Mouse (Mus musculus) forebrain, embryonic 10.5 days (tissue): ENCODE results near the gene Hspb2. TPM values are rescaled to one million over a fixed set of nuclear protein-coding genes. Genes with fewer than 3 reads are reported as not detected.

Source experiments
- DNase-seq: peaks from one replicate; pipeline ENCODE4 v3.0.0-alpha.2; 2017; ENCODE audit warnings: low spot score; ENCODE audit errors: extremely low spot score
- H3K27ac ChIP-seq: fragments of 300-500 bp; sonication (generic); 2 replicates; pipeline ENCODE4 v1.5.1; 2016; ENCODE audit warnings: mild to moderate bottlenecking
- H3K27me3 ChIP-seq: fragments of 300-500 bp; sonication (generic); 2 replicates; pipeline ENCODE4 v1.6.1; 2016; ENCODE audit warnings: mild to moderate bottlenecking; ENCODE audit not compliant: poor library complexity, severe bottlenecking
- H3K36me3 ChIP-seq: fragments of 300-500 bp; sonication (generic); replicated peaks from 2 replicates; pipeline ENCODE4 v1.6.1; 2016; ENCODE audit warnings: mild to moderate bottlenecking, moderate library complexity
- H3K4me1 ChIP-seq: fragments of 300-500 bp; sonication (generic); 2 replicates; pipeline ENCODE4 v1.6.1; 2016
- H3K4me3 ChIP-seq: fragments of 300-500 bp; sonication (generic); 2 replicates; pipeline ENCODE4 v1.5.1; 2016; ENCODE audit warnings: mild to moderate bottlenecking, moderate library complexity
- H3K9me3 ChIP-seq: fragments of 300-500 bp; sonication (generic); 2 replicates; pipeline ENCODE4 v1.6.1; 2016; ENCODE audit warnings: mild to moderate bottlenecking, moderate library complexity
- WGBS: fragments of 180-500 bp; shearing (Covaris S2); methylation state at CpG from one replicate; pipeline ENCODE4 v1.1.7; 2016; 5-methylcytosine and 5-hydroxymethylcytosine counted together
- polyA plus RNA-seq: library from polyadenylated mRNA; unstranded; fragments of >200 nt; fragmentation: Nextera tagmentation; extraction: Ambion mirVana; gene quantifications from 2 replicates; pipeline ENCODE4 v1.2.1, GENCODE M21; 2016

Hspb2 gene
- polyA plus RNA-seq, 1 experiment from 2014 or later = 0.69 TPM

- peaks cover 16% of the 10 kb centered on the region for H3K36me3 ChIP-seq
- H3K4me1 ChIP-seq = peaks cover 23% of the 10 kb centered on the region
- WGBS = 5% methylated on average over 59 of the region's 59 CpGs
- H3K9me3 ChIP-seq = no peaks in the 10 kb centered on the region
- H3K27ac ChIP-seq = peak within 1 kb of the TSS; percentile 94
- no peaks in the 10 kb centered on the region for H3K27me3 ChIP-seq
- H3K4me3 ChIP-seq = peak within 1 kb of the TSS; percentile 73
- DNase-seq = peak; percentile 96
Observed at GRCm38 (mm10) chr9:50768107-50769002, 16.2 kb upstream of the Hspb2 start, which contains the start of gene Fdxacb1. TSS of gene Fdxacb1 (plus strand) at chr9:50768236.

- no peak for DNase-seq
- Histone ChIP-seq H3K27me3 (no peaks in the 10 kb centered on the region), H3K4me1 (peaks cover 23% of the 10 kb centered on the region), H3K36me3 (peaks cover 16% of the 10 kb centered on the region), H3K4me3 (peak overlapping the region; percentile 73), H3K9me3 (no peaks in the 10 kb centered on the region), H3K27ac (peak overlapping the region; percentile 94)
- 8% methylated on average over 17 of the region's 17 CpGs for WGBS
Observed at GRCm38 (mm10) chr9:50767531-50768106, 15.5 kb upstream of the Hspb2 start.

GRCm38 (mm10) chr9:50763331-50763730 lies 11.2 kb upstream of the Hspb2 start:
- WGBS = 79% methylated on average over 1 of the region's 1 CpGs
- peaks cover 11% of the 10 kb centered on the region for H3K4me1 ChIP-seq
- no peak for DNase-seq
- no peaks in the 10 kb centered on the region for H3K36me3 ChIP-seq
- H3K27ac ChIP-seq = no peak overlapping the region
- no peaks in the 10 kb centered on the region for H3K9me3 ChIP-seq
- no peak overlapping the region for H3K4me3 ChIP-seq
- H3K27me3 ChIP-seq = no peaks in the 10 kb centered on the region

- DNase-seq = no peak
- Histone ChIP-seq H3K4me3 (no peak overlapping the region), H3K9me3 (no peaks in the 10 kb centered on the region), H3K27ac (no peak overlapping the region), H3K27me3 (no peaks in the 10 kb centered on the region), H3K4me1 (peaks cover 2% of the 10 kb centered on the region; the same call in 1 of the 2 replicates), H3K36me3 (no peaks in the 10 kb centered on the region)
- 68% methylated on average over 6 of the region's 6 CpGs for WGBS
Observed at GRCm38 (mm10) chr9:50761520-50762243, 9.5 kb upstream of the Hspb2 start.

- H3K4me3 ChIP-seq = no peak overlapping the region
- no peaks in the 10 kb centered on the region for H3K36me3 ChIP-seq
- H3K4me1 ChIP-seq = peaks cover 18% of the 10 kb centered on the region
- WGBS = 52% methylated on average over 5 of the region's 5 CpGs
- H3K27me3 ChIP-seq = 0 out of 2 replicates have a peak, but pooled peaks cover 15% of the 10 kb centered on the region
- H3K27ac ChIP-seq = no peak overlapping the region
- no peak for DNase-seq
- H3K9me3 ChIP-seq = no peaks in the 10 kb centered on the region
Observed at GRCm38 (mm10) chr9:50756711-50757110, 4.6 kb upstream of the Hspb2 start.

- H3K27me3 ChIP-seq = 0 out of 2 replicates have a peak, but pooled peaks cover 24% of the 10 kb centered on the region
- WGBS = 75% methylated on average over 7 of the region's 7 CpGs
- H3K4me1 ChIP-seq = peaks cover 31% of the 10 kb centered on the region
- H3K9me3 ChIP-seq = no peaks in the 10 kb centered on the region
- no peak overlapping the region for H3K4me3 ChIP-seq
- no peaks in the 10 kb centered on the region for H3K36me3 ChIP-seq
- DNase-seq = no peak
- H3K27ac ChIP-seq = no peak overlapping the region
Observed at GRCm38 (mm10) chr9:50753947-50754346, 1.8 kb upstream of the Hspb2 start.

- H3K27ac ChIP-seq = no peak overlapping the region
- H3K36me3 ChIP-seq = no peaks in the 10 kb centered on the region
- no peak for DNase-seq
- H3K4me1 ChIP-seq = peaks cover 31% of the 10 kb centered on the region
- 75% methylated on average over 17 of the region's 17 CpGs for WGBS
- H3K9me3 ChIP-seq = no peaks in the 10 kb centered on the region
- H3K4me3 ChIP-seq = no peak overlapping the region
- 0 out of 2 replicates have a peak, but pooled peaks cover 27% of the 10 kb centered on the region for H3K27me3 ChIP-seq
Observed at GRCm38 (mm10) chr9:50752784-50753615, 846 bp upstream of the Hspb2 start.

GRCm38 (mm10) chr9:50751323-50751722 lies 831 bp downstream of the Hspb2 start, which contains the start of gene Cryab:
TSS of gene Cryab (plus strand) at chr9:50751325.
- Histone ChIP-seq H3K27ac (no peak within 1 kb of the TSS), H3K9me3 (no peaks in the 10 kb centered on the region), H3K36me3 (no peaks in the 10 kb centered on the region), H3K4me3 (no peak within 1 kb of the TSS), H3K27me3 (peaks cover 44% of the 10 kb centered on the region), H3K4me1 (peaks cover 29% of the 10 kb centered on the region)
- 76% methylated on average over 22 of the region's 22 CpGs for WGBS
- no peak for DNase-seq

- H3K36me3 ChIP-seq = no peaks in the 10 kb centered on the region
- peaks cover 50% of the 10 kb centered on the region for H3K27me3 ChIP-seq
- WGBS = 71% methylated on average over 6 of the region's 6 CpGs
- no peak overlapping the region for H3K27ac ChIP-seq
- no peak for DNase-seq
- no peaks in the 10 kb centered on the region for H3K9me3 ChIP-seq
- peaks cover 36% of the 10 kb centered on the region for H3K4me1 ChIP-seq
- no peak overlapping the region for H3K4me3 ChIP-seq
Observed at GRCm38 (mm10) chr9:50750706-50751105, 1.4 kb downstream of the Hspb2 start.

GRCm38 (mm10) chr9:50746214-50746677 lies 5.9 kb downstream of the Hspb2 start, which contains the start of gene 2310030G06Rik:
TSS of gene 2310030G06Rik (minus strand) at chr9:50746536.
- H3K4me1 ChIP-seq = peaks cover 18% of the 10 kb centered on the region
- H3K27me3 ChIP-seq = peaks cover 38% of the 10 kb centered on the region
- no peak for DNase-seq
- no peaks in the 10 kb centered on the region for H3K9me3 ChIP-seq
- H3K4me3 ChIP-seq = peak within 1 kb of the TSS; percentile 51
- peak within 1 kb of the TSS; percentile 74 for H3K27ac ChIP-seq
- under 1% methylated on average over 19 of the region's 19 CpGs for WGBS
- no peaks in the 10 kb centered on the region for H3K36me3 ChIP-seq

- peaks cover 34% of the 10 kb centered on the region for H3K27me3 ChIP-seq
- DNase-seq = no peak
- H3K4me3 ChIP-seq = peak overlapping the region; percentile 51
- H3K36me3 ChIP-seq = no peaks in the 10 kb centered on the region
- no peaks in the 10 kb centered on the region for H3K9me3 ChIP-seq
- H3K27ac ChIP-seq = peak overlapping the region; percentile 74
- peaks cover 14% of the 10 kb centered on the region for H3K4me1 ChIP-seq
- WGBS = 9% methylated on average over 7 of the region's 7 CpGs
Observed at GRCm38 (mm10) chr9:50745806-50746205, 6.3 kb downstream of the Hspb2 start.

GRCm38 (mm10) chr9:50742744-50743143 lies 9.4 kb downstream of the Hspb2 start:
- no peak overlapping the region for H3K4me3 ChIP-seq
- H3K4me1 ChIP-seq = peaks cover 25% of the 10 kb centered on the region
- WGBS = 80% methylated on average over 2 of the region's 2 CpGs
- DNase-seq = no peak
- no peaks in the 10 kb centered on the region for H3K36me3 ChIP-seq
- peaks cover 37% of the 10 kb centered on the region for H3K27me3 ChIP-seq
- H3K27ac ChIP-seq = no peak overlapping the region
- no peaks in the 10 kb centered on the region for H3K9me3 ChIP-seq
